Mouse (Mus musculus): ENCODE measurements at regions not wholly inside any gene's neighbourhood (a gene's known extent, or its start where the extent isn't known, plus 50 kb on each side); places are given as distances from the start of the nearest gene placed in this dataset.
A peak's percentile ranks its signal among the peaks of the same experiment; 100 is the strongest.

GRCm38 (mm10) chr4:56325156-56325555 is 414.7 kb upstream of the Gm26657 start:
- Histone ChIP-seq H3K9me3 (no peaks in the 10 kb centered on the region), H3K36me3 (no peaks in the 10 kb centered on the region), H3K9ac (no peak overlapping the region), H3K4me1 (no peaks in the 10 kb centered on the region), H3K4me3 (replicated peaks) (no peak overlapping the region), H3K27ac (no peak overlapping the region), H3K27me3 (replicated peaks) (no peaks in the 10 kb centered on the region), H3K4me2 (no peak overlapping the region)
- WGBS, result 76% methylated on average over 5 of the region's 5 CpGs
- ATAC-seq (ENCODE audit: insufficient read depth, low FRiP score, low read depth), result no peak

- H3K4me3 ChIP-seq (replicated peaks), result no peak overlapping the region
- H3K27me3 ChIP-seq (replicated peaks), result no peaks in the 10 kb centered on the region
- WGBS, result 71% methylated on average over 4 of the region's 4 CpGs
- H3K9me3 ChIP-seq, result no peaks in the 10 kb centered on the region
- no peak for ATAC-seq (ENCODE audit: insufficient read depth, low FRiP score, low read depth)
- H3K36me3 ChIP-seq, result no peaks in the 10 kb centered on the region
- H3K4me1 ChIP-seq, result no peaks in the 10 kb centered on the region
- H3K9ac ChIP-seq, result no peak overlapping the region
- H3K4me2 ChIP-seq, result no peak overlapping the region
- peak overlapping the region; percentile 40; the same call in 1 of the 2 replicates for H3K27ac ChIP-seq
Measured at GRCm38 (mm10) chr4:56319134-56319533, 420.7 kb upstream of the Gm26657 start.

- Histone ChIP-seq H3K9ac (no peak overlapping the region), H3K4me1 (no peaks in the 10 kb centered on the region), H3K9me3 (no peaks in the 10 kb centered on the region), H3K27me3 (replicated peaks) (no peaks in the 10 kb centered on the region), H3K4me2 (no peak overlapping the region), H3K36me3 (no peaks in the 10 kb centered on the region), H3K27ac (no peak overlapping the region), H3K4me3 (replicated peaks) (no peak overlapping the region)
- 57% methylated on average over 6 of the region's 6 CpGs for WGBS
- ATAC-seq (ENCODE audit: insufficient read depth, low FRiP score, low read depth), result no peak
Measured at GRCm38 (mm10) chr4:56305664-56306330, 434.1 kb upstream of the Gm26657 start.

GRCm38 (mm10) chr4:56304275-56304674 is 435.6 kb upstream of the Gm26657 start:
- no peak for ATAC-seq (ENCODE audit: insufficient read depth, low FRiP score, low read depth)
- Histone ChIP-seq H3K27me3 (replicated peaks) (no peaks in the 10 kb centered on the region), H3K4me1 (no peaks in the 10 kb centered on the region), H3K9ac (no peak overlapping the region), H3K4me2 (no peak overlapping the region), H3K4me3 (replicated peaks) (no peak overlapping the region), H3K27ac (no peak overlapping the region), H3K9me3 (no peaks in the 10 kb centered on the region), H3K36me3 (no peaks in the 10 kb centered on the region)
- 18% methylated on average over 2 of the region's 2 CpGs for WGBS

GRCm38 (mm10) chr4:56287980-56288379 is 451.9 kb upstream of the Gm26657 start:
- no peak for ATAC-seq (ENCODE audit: insufficient read depth, low FRiP score, low read depth)
- Histone ChIP-seq H3K27me3 (replicated peaks) (no peaks in the 10 kb centered on the region), H3K4me3 (replicated peaks) (no peak overlapping the region), H3K4me2 (no peak overlapping the region), H3K9ac (no peak overlapping the region), H3K36me3 (no peaks in the 10 kb centered on the region), H3K27ac (no peak overlapping the region), H3K9me3 (no peaks in the 10 kb centered on the region), H3K4me1 (no peaks in the 10 kb centered on the region)
- WGBS, result 72% methylated on average over 2 of the region's 2 CpGs

GRCm38 (mm10) chr4:56284490-56284889 is 455.4 kb upstream of the Gm26657 start:
- no peaks in the 10 kb centered on the region for H3K36me3 ChIP-seq
- H3K9ac ChIP-seq, result no peak overlapping the region
- no peak overlapping the region for H3K4me2 ChIP-seq
- H3K27ac ChIP-seq, result no peak overlapping the region
- no peak for ATAC-seq (ENCODE audit: insufficient read depth, low FRiP score, low read depth)
- no peaks in the 10 kb centered on the region for H3K9me3 ChIP-seq
- no peak overlapping the region for H3K4me3 ChIP-seq (replicated peaks)
- no peaks in the 10 kb centered on the region for H3K4me1 ChIP-seq
- WGBS, result 49% methylated on average over 2 of the region's 2 CpGs
- H3K27me3 ChIP-seq (replicated peaks), result no peaks in the 10 kb centered on the region

GRCm38 (mm10) chr4:56275836-56276235 is 464.0 kb upstream of the Gm26657 start:
- no peak overlapping the region for H3K4me2 ChIP-seq
- H3K4me3 ChIP-seq (replicated peaks), result no peak overlapping the region
- ATAC-seq (ENCODE audit: insufficient read depth, low FRiP score, low read depth), result no peak
- H3K9me3 ChIP-seq, result no peaks in the 10 kb centered on the region
- H3K36me3 ChIP-seq, result no peaks in the 10 kb centered on the region
- 88% methylated on average over 3 of the region's 3 CpGs for WGBS
- H3K4me1 ChIP-seq, result no peaks in the 10 kb centered on the region
- H3K9ac ChIP-seq, result no peak overlapping the region
- H3K27ac ChIP-seq, result no peak overlapping the region
- no peaks in the 10 kb centered on the region for H3K27me3 ChIP-seq (replicated peaks)

GRCm38 (mm10) chr4:56271390-56271789 is 468.5 kb upstream of the Gm26657 start:
- WGBS, result 90% methylated on average over 4 of the region's 4 CpGs
- Histone ChIP-seq H3K27me3 (replicated peaks) (no peaks in the 10 kb centered on the region), H3K4me1 (no peaks in the 10 kb centered on the region), H3K4me3 (replicated peaks) (no peak overlapping the region), H3K9ac (no peak overlapping the region), H3K4me2 (no peak overlapping the region), H3K27ac (no peak overlapping the region), H3K36me3 (no peaks in the 10 kb centered on the region), H3K9me3 (no peaks in the 10 kb centered on the region)
- ATAC-seq (ENCODE audit: insufficient read depth, low FRiP score, low read depth), result no peak

- Histone ChIP-seq H3K27me3 (replicated peaks) (no peaks in the 10 kb centered on the region), H3K36me3 (no peaks in the 10 kb centered on the region), H3K27ac (no peak overlapping the region), H3K9me3 (no peaks in the 10 kb centered on the region), H3K4me3 (replicated peaks) (no peak overlapping the region), H3K4me2 (no peak overlapping the region), H3K9ac (no peak overlapping the region), H3K4me1 (no peaks in the 10 kb centered on the region)
- 60% methylated on average over 4 of the region's 4 CpGs for whole genome bisulfite sequencing
- no peak for ATAC-seq (ENCODE audit: insufficient read depth, low FRiP score, low read depth)
Measured at GRCm38 (mm10) chr4:56264626-56265025, 475.2 kb upstream of the Gm26657 start.

GRCm38 (mm10) chr4:56263822-56264221 is 476.0 kb upstream of the Gm26657 start:
- Histone ChIP-seq H3K36me3 (no peaks in the 10 kb centered on the region), H3K4me2 (no peak overlapping the region), H3K27ac (no peak overlapping the region), H3K4me1 (no peaks in the 10 kb centered on the region), H3K27me3 (replicated peaks) (no peaks in the 10 kb centered on the region), H3K9me3 (no peaks in the 10 kb centered on the region), H3K9ac (no peak overlapping the region), H3K4me3 (replicated peaks) (no peak overlapping the region)
- no peak for ATAC-seq (ENCODE audit: insufficient read depth, low FRiP score, low read depth)

- no peaks in the 10 kb centered on the region for H3K27me3 ChIP-seq (replicated peaks)
- no peak overlapping the region for H3K27ac ChIP-seq
- no peak overlapping the region for H3K9ac ChIP-seq
- ATAC-seq (ENCODE audit: insufficient read depth, low FRiP score, low read depth), result no peak
- 63% methylated on average over 1 of the region's 1 CpGs for WGBS
- no peaks in the 10 kb centered on the region for H3K9me3 ChIP-seq
- no peaks in the 10 kb centered on the region for H3K4me1 ChIP-seq
- H3K36me3 ChIP-seq, result no peaks in the 10 kb centered on the region
- no peak overlapping the region for H3K4me3 ChIP-seq (replicated peaks)
- H3K4me2 ChIP-seq, result no peak overlapping the region
Measured at GRCm38 (mm10) chr4:56262589-56262988, 477.3 kb upstream of the Gm26657 start.

GRCm38 (mm10) chr4:56261992-56262391 is 477.9 kb upstream of the Gm26657 start:
- no peak overlapping the region for H3K9ac ChIP-seq
- H3K36me3 ChIP-seq, result no peaks in the 10 kb centered on the region
- no peak overlapping the region for H3K4me2 ChIP-seq
- H3K4me3 ChIP-seq (replicated peaks), result no peak overlapping the region
- H3K27me3 ChIP-seq (replicated peaks), result no peaks in the 10 kb centered on the region
- ATAC-seq (ENCODE audit: insufficient read depth, low FRiP score, low read depth), result no peak
- WGBS, result 73% methylated on average over 5 of the region's 5 CpGs
- H3K9me3 ChIP-seq, result no peaks in the 10 kb centered on the region
- H3K4me1 ChIP-seq, result no peaks in the 10 kb centered on the region
- no peak overlapping the region for H3K27ac ChIP-seq

- Histone ChIP-seq H3K27ac (no peak overlapping the region), H3K36me3 (no peaks in the 10 kb centered on the region), H3K27me3 (replicated peaks) (no peaks in the 10 kb centered on the region), H3K9ac (no peak overlapping the region), H3K4me1 (no peaks in the 10 kb centered on the region), H3K9me3 (no peaks in the 10 kb centered on the region), H3K4me2 (no peak overlapping the region), H3K4me3 (replicated peaks) (no peak overlapping the region)
- ATAC-seq (ENCODE audit: insufficient read depth, low FRiP score, low read depth), result no peak
- WGBS, result 11% methylated on average over 1 of the region's 1 CpGs
Measured at GRCm38 (mm10) chr4:56252375-56252774, 487.5 kb upstream of the Gm26657 start.
